Mouse (Mus musculus): ENCODE measurements around the gene Ccdc32.
"Not testable (repeated sequence)": the region's sequence is repeated elsewhere in the genome, so short reads cannot be mapped to it uniquely, and the experiment has no call there.

Gene Ccdc32

GRCm38 (mm10) chr2:119028941-119029551 is at the start of gene Ccdc32:
Gene Ccdc32, minus strand, starts transcription at chr2:119029393.
- DNase-seq (ENCODE audit: low spot score), result peak; percentile 92

GRCm38 (mm10) chr2:119072397-119072796 is 43.2 kb upstream of the Ccdc32 start:
- DNase-seq (ENCODE audit: low spot score), result no peak

- no peak for DNase-seq (ENCODE audit: low spot score)
Observed at GRCm38 (mm10) chr2:119060139-119060538, 30.9 kb upstream of the Ccdc32 start.

- DNase-seq (ENCODE audit: low spot score), result no peak
Observed at GRCm38 (mm10) chr2:119050132-119050650, 21.0 kb upstream of the Ccdc32 start.

GRCm38 (mm10) chr2:119047849-119048248 is 18.7 kb upstream of the Ccdc32 start:
- no peak for DNase-seq (ENCODE audit: low spot score)

GRCm38 (mm10) chr2:119046649-119047611 is 17.7 kb upstream of the Ccdc32 start, which contains the start of gene Knl1:
Gene Knl1, plus strand, starts transcription at chr2:119047119.
- DNase-seq (ENCODE audit: low spot score), result peak; percentile 95

GRCm38 (mm10) chr2:119045163-119045562 is 16.0 kb upstream of the Ccdc32 start:
- no peak for DNase-seq (ENCODE audit: low spot score)

GRCm38 (mm10) chr2:119040882-119041281 is 11.7 kb upstream of the Ccdc32 start:
- peak; percentile 51 for DNase-seq (ENCODE audit: low spot score)

GRCm38 (mm10) chr2:119035397-119035745 is 6.2 kb upstream of the Ccdc32 start:
- DNase-seq (ENCODE audit: low spot score), result no peak

GRCm38 (mm10) chr2:119034656-119035396 is 5.6 kb upstream of the Ccdc32 start, which contains the start of gene Rpusd2:
Gene Rpusd2, plus strand, starts transcription at chr2:119034790.
- DNase-seq (ENCODE audit: low spot score), result peak; percentile 92

- no peak for DNase-seq (ENCODE audit: low spot score)
Observed at GRCm38 (mm10) chr2:119032191-119032590, 3.0 kb upstream of the Ccdc32 start.

- no peak for DNase-seq (ENCODE audit: low spot score)
Observed at GRCm38 (mm10) chr2:119026951-119027350, 2.2 kb downstream of the Ccdc32 start.

GRCm38 (mm10) chr2:119025239-119025616 is 4.0 kb downstream of the Ccdc32 start:
- no peak for DNase-seq (ENCODE audit: low spot score)

GRCm38 (mm10) chr2:119024536-119025238 is 4.5 kb downstream of the Ccdc32 start:
- no peak for DNase-seq (ENCODE audit: low spot score)

- DNase-seq (ENCODE audit: low spot score), result no peak
Observed at GRCm38 (mm10) chr2:119023154-119023660, 6.0 kb downstream of the Ccdc32 start.

- no peak for DNase-seq (ENCODE audit: low spot score)
Observed at GRCm38 (mm10) chr2:119019538-119019937, 9.7 kb downstream of the Ccdc32 start.

- DNase-seq (ENCODE audit: low spot score), result peak; percentile 46
Observed at GRCm38 (mm10) chr2:119019131-119019530, 10.1 kb downstream of the Ccdc32 start.

- no peak for DNase-seq (ENCODE audit: low spot score)
Observed at GRCm38 (mm10) chr2:119018391-119019122, 10.6 kb downstream of the Ccdc32 start.

GRCm38 (mm10) chr2:119017647-119018046 is 11.5 kb downstream of the Ccdc32 start:
- DNase-seq (ENCODE audit: low spot score), result no peak

- DNase-seq (ENCODE audit: low spot score), result not testable (repeated sequence)
Observed at GRCm38 (mm10) chr2:119016312-119016711, 12.9 kb downstream of the Ccdc32 start.

All from MN1 (cell line).